Mouse (Mus musculus) cerebellum, adult 8-10 months (tissue): ENCODE measurements around the gene Olfr497.

Source experiments
- DNase-seq: peaks from one replicate; pipeline ENCODE4 v3.0.0; 2022

Gene Olfr497

GRCm38 (mm10) chr7:108420121-108420520 lies at the start of gene Olfr497:
Gene Olfr497, plus strand, starts transcription at chr7:108420421.
- no peak for DNase-seq

GRCm38 (mm10) chr7:108392867-108393266 lies 27.4 kb upstream of the Olfr497 start, which contains the start of gene Olfr495:
Gene Olfr495, plus strand, starts transcription at chr7:108393167.
- no peak for DNase-seq

GRCm38 (mm10) chr7:108465026-108465425 lies 44.8 kb downstream of the Olfr497 start, which contains the start of gene Olfr498:
Gene Olfr498, plus strand, starts transcription at chr7:108465326.
- DNase-seq, result no peak
